Mouse (Mus musculus) B cell, adult 67 days (primary cell): ENCODE results near the gene Reg2. TPM values are rescaled to one million over a fixed set of nuclear protein-coding genes. Genes with fewer than 3 reads are reported as not detected.

Source experiments
- total RNA-seq, 2 experiments: library from RNA; stranded (reverse); gene quantifications; 4 replicates each; pipeline ENCODE4 v1.2.4; 2023

Gene Reg2
- total RNA-seq, result not detected

DNA sequence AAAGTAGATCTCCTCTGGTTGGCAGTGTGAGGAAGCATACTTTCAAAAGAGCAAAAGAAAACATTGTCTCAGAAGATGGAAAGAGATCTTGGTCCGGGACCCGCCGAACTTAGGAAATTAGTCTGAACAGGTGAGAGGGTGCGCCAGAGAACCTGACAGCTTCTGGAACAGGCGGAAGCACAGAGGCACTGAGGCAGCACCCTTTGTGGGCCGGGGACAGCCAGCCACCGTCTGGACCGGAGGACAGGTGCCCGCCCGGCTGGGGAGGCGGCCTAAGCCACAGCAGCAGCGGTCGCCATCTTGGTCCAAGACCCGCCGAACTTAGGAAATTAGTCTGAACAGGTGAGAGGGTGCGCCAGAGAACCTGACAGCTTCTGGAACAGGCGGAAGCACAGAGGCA lies at the start of gene Reg2:
Gene Reg2 (plus strand): TSS at position 301 of the 400 bp plus-strand sequence.

DNA sequence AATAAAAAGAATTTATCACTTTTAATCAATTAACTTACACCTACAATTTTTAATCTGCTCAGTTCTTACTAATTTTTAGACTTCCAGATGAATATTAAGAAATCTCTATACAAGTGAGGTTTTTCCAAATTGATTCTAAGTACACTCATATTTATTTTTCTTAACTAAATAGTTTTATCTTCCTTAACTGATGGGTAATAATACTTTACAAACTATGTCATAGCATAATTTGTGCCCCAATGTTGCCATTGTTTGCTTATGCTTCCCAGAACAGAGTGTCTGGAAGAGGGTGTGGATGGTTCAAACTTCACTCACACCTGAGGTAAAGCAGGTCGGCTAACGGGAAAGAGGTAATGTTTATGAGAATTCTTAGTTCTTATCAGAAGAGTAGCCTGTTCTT lies 25.1 kb upstream of the Reg2 start, which contains the start of gene Reg3b:
Gene Reg3b (plus strand): TSS at position 301 of the 400 bp plus-strand sequence.

DNA sequence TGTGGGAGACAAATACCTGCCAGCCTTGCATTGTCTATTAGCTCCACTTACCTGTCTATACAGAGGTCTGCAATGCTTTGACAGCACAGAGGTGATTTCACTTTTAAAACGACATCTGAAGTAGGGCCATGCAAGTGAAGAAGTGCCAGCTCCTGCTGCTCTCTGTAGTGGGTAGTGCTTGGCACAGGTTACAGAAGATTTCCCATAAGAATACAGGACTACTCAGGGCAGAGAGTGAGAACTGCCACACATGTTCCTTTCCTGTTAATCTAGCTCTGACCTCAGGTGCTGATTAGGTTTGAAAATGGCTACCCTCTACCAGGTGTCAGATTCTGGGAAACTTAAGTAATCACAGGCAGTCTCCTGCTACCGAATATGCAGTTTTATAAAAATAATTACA lies 16.7 kb upstream of the Reg2 start, which contains the start of gene Reg3d:
Gene Reg3d (minus strand): TSS at position 101 of the 400 bp plus-strand sequence.

DNA sequence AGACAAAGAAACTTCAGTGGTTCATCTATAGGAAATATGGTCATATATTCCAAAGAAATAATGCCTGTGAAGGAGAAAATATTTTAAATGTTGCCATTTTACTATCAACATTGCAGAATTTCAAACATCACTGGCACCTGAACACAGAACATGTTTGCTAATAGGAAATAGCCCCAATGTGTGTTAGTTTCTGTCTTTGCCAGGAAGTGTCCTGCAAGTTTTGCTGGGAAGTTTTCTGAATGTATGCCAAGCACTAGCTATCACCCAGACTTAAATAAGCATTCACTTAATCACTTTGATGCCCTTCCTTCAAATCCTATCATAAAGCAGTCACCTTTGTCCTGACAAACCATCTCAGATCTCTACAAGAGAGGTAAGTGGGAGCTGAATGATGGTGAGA lies 15.0 kb upstream of the Reg2 start, which contains the start of gene Reg3a:
Gene Reg3a (plus strand): TSS at position 301 of the 400 bp plus-strand sequence.

DNA sequence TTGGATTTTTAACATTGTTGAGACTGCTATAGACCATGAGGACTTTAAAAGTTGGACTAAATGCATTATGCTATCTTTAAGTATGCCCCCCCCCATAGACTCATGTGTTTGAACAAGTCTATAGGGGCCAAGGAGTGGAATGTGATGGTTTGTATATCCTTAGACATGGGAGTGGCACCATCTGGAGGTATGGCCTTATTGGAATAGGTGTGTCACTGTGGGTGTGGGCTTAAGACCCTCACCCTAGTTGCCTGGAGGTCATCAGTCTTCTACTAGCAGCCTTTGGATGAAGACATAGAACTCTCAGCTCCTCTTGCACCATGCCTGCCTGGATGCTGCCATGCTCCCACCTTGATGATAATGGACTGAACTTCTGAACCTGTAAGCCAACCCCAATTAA lies 27.0 kb downstream of the Reg2 start, which contains the start of gene Reg1:
Gene Reg1 (plus strand): TSS at position 301 of the 400 bp plus-strand sequence.

Other genes with a start within 250 kb of the Reg2 start
- gene Reg3b, start 25.0 kb upstream of the Reg2 start, total RNA-seq, result not detected
- gene Reg3d, start 16.8 kb upstream of the Reg2 start, total RNA-seq, result not detected
- not detected for gene Reg3a, start 14.9 kb upstream of the Reg2 start, total RNA-seq
- gene Reg1, start 27.1 kb downstream of the Reg2 start, total RNA-seq, result not detected
- not detected for gene Reg3g, start 73.2 kb downstream of the Reg2 start, total RNA-seq